Mouse (Mus musculus) embryonic facial prominence, embryonic 11.5 days (tissue): Measurements from ENCODE around the gene Olfr1511. TPM values are rescaled to one million over a fixed set of nuclear protein-coding genes. Genes with fewer than 3 reads are reported as not detected.
"Not testable (repeated sequence)": the region's sequence is repeated elsewhere in the genome, so short reads cannot be mapped to it uniquely, and the experiment has no call there.

Experiments
- ATAC-seq: fragments of 200-750 bp; cut with Nextera tagmentation; replicated peaks from 2 replicates; pipeline ENCODE4 v1.8.0; 2017; ENCODE audit warnings: low read depth; ENCODE audit not compliant: insufficient number of reproducible peaks, low FRiP score, low TSS enrichment
- DNase-seq: peaks from one replicate; pipeline ENCODE4 v3.0.0-alpha.2; 2015; ENCODE audit warnings: low spot score
- H3K27ac ChIP-seq: fragments of 300-500 bp; sonication (generic); replicated peaks from 2 replicates; pipeline ENCODE4 v1.5.1; 2014; ENCODE audit warnings: mild to moderate bottlenecking, low read depth, low read length, control low read depth
- H3K27me3 ChIP-seq: fragments of 300-500 bp; sonication (generic); 2 replicates; pipeline ENCODE4 v1.6.1; 2014; ENCODE audit warnings: mild to moderate bottlenecking, low read length, moderate library complexity, mixed read lengths; ENCODE audit not compliant: control insufficient read depth, insufficient read depth
- H3K36me3 ChIP-seq: fragments of 300-500 bp; sonication (generic); replicated peaks from 2 replicates; pipeline ENCODE4 v1.6.1; 2014; ENCODE audit warnings: low read depth, mild to moderate bottlenecking, low read length, moderate library complexity, mixed read lengths; ENCODE audit not compliant: control insufficient read depth, insufficient read depth
- H3K4me1 ChIP-seq: fragments of 300-500 bp; sonication (generic); 2 replicates; pipeline ENCODE4 v1.6.1; 2014; ENCODE audit warnings: low read length, mixed read lengths; ENCODE audit not compliant: control insufficient read depth, insufficient read depth
- H3K4me2 ChIP-seq: fragments of 300-500 bp; sonication (generic); 2 replicates; pipeline ENCODE4 v1.6.1; 2014; ENCODE audit warnings: low read depth, mild to moderate bottlenecking, control low read depth, low read length, moderate library complexity
- H3K4me3 ChIP-seq: fragments of 300-500 bp; sonication (generic); 2 replicates; pipeline ENCODE4 v1.5.1; 2014; ENCODE audit warnings: low read depth, low read length, control low read depth
- H3K9ac ChIP-seq: fragments of 300-500 bp; sonication (generic); replicated peaks from 2 replicates; pipeline ENCODE4 v1.6.1; 2014; ENCODE audit warnings: mild to moderate bottlenecking, control low read depth, low read length
- H3K9me3 ChIP-seq: fragments of 300-500 bp; sonication (generic); replicated peaks from 2 replicates; pipeline ENCODE4 v1.6.1; 2016; ENCODE audit warnings: mild to moderate bottlenecking, low read length, inconsistent platforms, mixed read lengths; ENCODE audit not compliant: control insufficient read depth
- WGBS: fragments of 180-500 bp; shearing (Covaris S2); extraction: QIAGEN DNeasy Blood & Tissue Kit; methylation state at CpG from one replicate; pipeline ENCODE4 v1.1.7; 2014; 5-methylcytosine and 5-hydroxymethylcytosine counted together
- polyA plus RNA-seq: library from polyadenylated mRNA; unstranded; fragments of >200 nt; fragmentation: Nextera tagmentation; extraction: Ambion mirVana; gene quantifications from 2 replicates; pipeline ENCODE4 v1.2.1, GENCODE M21; 2014

The Olfr1511 gene
- polyA plus RNA-seq: not detected in 2 replicates

DNA sequence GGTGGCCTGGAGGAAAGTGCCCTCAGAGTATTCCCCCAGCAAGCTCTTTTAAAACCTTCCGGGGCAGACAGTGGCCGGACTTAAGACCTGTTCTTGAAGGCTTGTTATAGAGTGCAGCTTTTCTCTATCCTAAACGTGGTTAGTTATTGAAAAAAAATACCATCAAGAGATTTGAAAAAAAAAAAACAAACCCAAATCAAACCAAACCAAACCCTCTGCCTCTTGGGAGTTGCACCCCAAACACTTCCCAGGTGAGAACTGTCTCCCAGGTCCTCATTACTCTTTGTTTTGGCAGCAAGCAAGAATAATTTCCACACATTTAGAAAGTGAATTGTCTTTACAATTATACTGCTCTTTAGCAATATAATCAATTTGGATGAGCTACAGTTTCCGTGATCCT is at the start of gene Olfr1511:
Gene Olfr1511, minus strand, starts transcription at position 101 of the 400 bp plus-strand sequence.
- H3K27me3 ChIP-seq: no peaks in the 10 kb centered on the region
- no peak within 1 kb of the TSS for H3K4me3 ChIP-seq
- no peaks in the 10 kb centered on the region for H3K36me3 ChIP-seq
- H3K4me2 ChIP-seq: no peak within 1 kb of the TSS
- no peaks in the 10 kb centered on the region for H3K9me3 ChIP-seq
- ATAC-seq: no peak
- no peak for DNase-seq
- H3K9ac ChIP-seq: no peak within 1 kb of the TSS
- H3K4me1 ChIP-seq: no peaks in the 10 kb centered on the region
- WGBS: 78% methylated on average over 4 of the region's 4 CpGs
- no peak within 1 kb of the TSS for H3K27ac ChIP-seq

DNA sequence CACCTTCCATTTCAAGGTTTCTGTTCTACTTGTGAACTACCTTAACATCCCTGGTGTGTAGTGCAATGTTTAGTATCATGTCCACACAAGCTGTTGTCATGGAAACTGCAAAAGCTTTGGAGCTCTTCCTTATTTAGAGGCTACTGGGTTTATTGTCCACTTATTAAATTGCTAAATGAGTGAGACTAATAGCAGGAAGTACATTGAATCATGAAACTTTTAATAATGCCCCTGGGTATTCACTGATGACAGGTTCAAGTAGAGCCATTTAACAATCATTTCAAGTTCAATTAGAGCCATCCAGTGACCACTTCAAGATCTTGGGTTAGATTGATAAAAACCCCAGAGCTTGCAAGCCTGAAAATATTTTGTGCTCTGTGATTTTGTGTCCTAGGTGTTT is 45.5 kb upstream of the Olfr1511 start, which contains the start of gene Olfr1509:
Gene Olfr1509, plus strand, starts transcription at position 301 of the 400 bp plus-strand sequence.
- no peaks in the 10 kb centered on the region for H3K4me1 ChIP-seq
- ATAC-seq (no peak), DNase-seq (no peak)
- H3K27me3 ChIP-seq: no peaks in the 10 kb centered on the region
- no peak within 1 kb of the TSS for H3K4me3 ChIP-seq
- no peak within 1 kb of the TSS for H3K9ac ChIP-seq
- no peak within 1 kb of the TSS for H3K4me2 ChIP-seq
- no peak within 1 kb of the TSS for H3K27ac ChIP-seq
- no peaks in the 10 kb centered on the region for H3K9me3 ChIP-seq
- no peaks in the 10 kb centered on the region for H3K36me3 ChIP-seq

DNA sequence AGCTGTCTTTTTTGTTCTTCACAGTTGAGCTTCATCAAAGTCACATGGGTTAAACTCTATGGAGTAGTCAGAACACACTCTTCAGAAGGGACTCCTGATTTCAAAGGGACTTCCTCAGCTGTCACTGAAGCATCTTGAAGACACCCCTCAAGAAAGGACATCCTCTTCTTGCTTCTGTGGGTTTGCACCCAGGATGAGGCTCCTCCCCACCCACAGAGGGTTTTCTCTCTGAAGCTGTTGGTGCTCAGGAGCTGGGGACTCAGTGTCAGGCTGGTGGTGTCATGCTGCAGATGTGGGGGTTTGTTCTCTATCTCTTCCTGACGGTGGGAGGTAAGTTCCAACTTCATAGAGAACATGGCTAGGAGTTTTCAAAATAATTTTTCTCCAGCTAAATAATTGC is 30.5 kb upstream of the Olfr1511 start:
- H3K36me3 ChIP-seq: no peaks in the 10 kb centered on the region
- ATAC-seq (no peak), DNase-seq (no peak)
- H3K27me3 ChIP-seq: no peaks in the 10 kb centered on the region
- no peak overlapping the region for H3K9ac ChIP-seq
- 92% methylated on average over 1 of the region's 1 CpGs for WGBS
- H3K4me1 ChIP-seq: no peaks in the 10 kb centered on the region
- no peak overlapping the region for H3K4me2 ChIP-seq
- H3K4me3 ChIP-seq: no peak overlapping the region
- no peak overlapping the region for H3K27ac ChIP-seq
- no peaks in the 10 kb centered on the region for H3K9me3 ChIP-seq

DNA sequence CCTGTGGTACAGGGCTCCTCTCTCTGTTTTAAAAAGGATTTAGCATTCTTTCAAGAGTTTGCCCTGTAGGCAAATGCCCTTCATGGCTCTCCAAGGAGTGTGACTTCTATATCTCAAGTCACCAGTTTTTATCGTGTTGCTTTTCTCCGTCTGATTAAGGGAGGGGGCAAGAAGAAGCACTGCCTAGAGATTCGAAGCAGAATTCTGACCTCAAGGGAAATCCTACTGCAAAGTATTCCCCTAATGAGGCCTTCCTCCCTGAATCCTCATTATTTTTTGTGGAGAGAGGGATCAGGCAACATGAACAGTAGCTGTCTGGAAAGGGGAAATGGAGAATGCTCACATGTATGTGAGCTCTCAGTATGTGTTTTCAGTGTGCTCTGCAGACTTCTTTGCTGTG is 17.1 kb upstream of the Olfr1511 start, which contains the start of gene Olfr1510:
Gene Olfr1510, minus strand, starts transcription at position 101 of the 400 bp plus-strand sequence.
- Histone ChIP-seq H3K4me1 (no peaks in the 10 kb centered on the region), H3K36me3 (no peaks in the 10 kb centered on the region), H3K4me3 (no peak within 1 kb of the TSS), H3K27me3 (no peaks in the 10 kb centered on the region), H3K9ac (no peak within 1 kb of the TSS), H3K4me2 (no peak within 1 kb of the TSS), H3K9me3 (no peaks in the 10 kb centered on the region), H3K27ac (no peak within 1 kb of the TSS)
- DNase-seq (no peak), ATAC-seq (no peak)
- 79% methylated on average over 3 of the region's 3 CpGs for WGBS

DNA sequence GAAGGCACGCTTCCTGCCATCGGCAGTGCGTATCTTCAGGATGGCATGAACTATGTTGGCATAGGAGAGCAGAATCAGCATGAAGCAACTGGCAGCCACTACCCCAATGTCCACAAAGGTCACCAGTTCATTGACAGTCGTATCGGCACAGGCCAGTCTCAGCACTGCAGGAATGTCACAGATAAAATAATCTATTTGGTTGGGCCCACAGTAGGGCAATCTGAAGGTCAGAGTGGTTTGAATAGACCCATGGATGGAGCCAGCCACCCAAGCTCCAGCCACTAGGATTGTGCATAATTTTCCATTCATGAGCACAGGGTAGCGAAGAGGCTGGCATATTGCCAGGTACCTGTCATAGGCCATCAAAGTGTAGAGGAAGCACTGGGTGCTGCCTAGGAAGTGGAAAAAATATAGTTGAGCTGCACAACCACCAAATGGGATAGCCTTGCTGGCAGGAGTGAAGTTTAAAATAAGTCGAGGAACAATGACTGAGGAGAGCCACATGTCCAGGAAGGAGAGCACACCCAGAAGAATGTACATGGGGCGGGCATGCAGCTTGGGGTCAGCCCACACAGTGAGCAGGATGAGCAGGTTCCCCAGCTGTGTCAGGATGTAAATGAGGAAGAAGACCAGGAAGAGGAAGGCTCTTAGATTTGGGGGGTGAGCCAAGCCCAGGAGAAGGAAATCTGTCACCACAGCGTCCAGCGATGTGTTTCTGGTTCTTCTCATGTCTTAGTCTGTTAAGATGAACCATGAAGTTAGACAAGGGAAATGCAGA is 13.2 kb upstream of the Olfr1511 start:
- H3K36me3 ChIP-seq, H3K9ac ChIP-seq, H3K4me1 ChIP-seq, ATAC-seq, H3K27me3 ChIP-seq, H3K27ac ChIP-seq, H3K9me3 ChIP-seq, DNase-seq, H3K4me2 ChIP-seq, H3K4me3 ChIP-seq: not testable (repeated sequence)
- 83% methylated on average over 7 of the region's 10 CpGs for WGBS

DNA sequence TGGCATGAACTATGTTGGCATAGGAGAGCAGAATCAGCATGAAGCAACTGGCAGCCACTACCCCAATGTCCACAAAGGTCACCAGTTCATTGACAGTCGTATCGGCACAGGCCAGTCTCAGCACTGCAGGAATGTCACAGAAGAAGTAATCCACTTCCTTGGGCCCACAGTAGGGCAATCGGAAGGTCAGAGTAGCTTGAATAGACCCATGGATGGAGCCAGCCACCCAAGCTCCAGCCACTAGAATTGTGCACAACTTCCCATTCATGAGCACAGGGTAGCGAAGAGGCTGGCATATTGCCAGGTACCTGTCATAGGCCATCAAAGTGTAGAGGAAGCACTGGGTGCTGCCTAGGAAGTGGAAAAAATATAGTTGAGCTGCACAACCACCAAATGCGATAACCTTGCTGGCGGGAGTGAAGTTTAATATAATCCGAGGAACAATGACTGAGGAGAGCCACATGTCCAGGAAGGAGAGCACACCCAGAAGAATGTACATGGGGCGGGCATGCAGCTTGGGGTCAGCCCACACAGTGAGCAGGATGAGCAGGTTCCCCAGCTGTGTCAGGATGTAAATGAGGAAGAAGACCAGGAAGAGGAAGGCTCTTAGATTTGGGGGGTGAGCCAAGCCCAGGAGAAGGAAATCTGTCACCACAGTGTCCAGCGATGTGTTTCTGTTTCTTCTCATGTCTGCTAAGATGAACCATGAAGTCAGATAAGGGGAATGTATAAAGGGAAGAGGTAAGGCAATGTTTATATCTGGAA is 6.9 kb downstream of the Olfr1511 start:
- not testable (repeated sequence) for H3K27me3 ChIP-seq, H3K36me3 ChIP-seq, H3K4me3 ChIP-seq, H3K27ac ChIP-seq, H3K4me2 ChIP-seq, DNase-seq, H3K4me1 ChIP-seq, H3K9me3 ChIP-seq, H3K9ac ChIP-seq, ATAC-seq
- WGBS: 90% methylated on average over 9 of the region's 9 CpGs

DNA sequence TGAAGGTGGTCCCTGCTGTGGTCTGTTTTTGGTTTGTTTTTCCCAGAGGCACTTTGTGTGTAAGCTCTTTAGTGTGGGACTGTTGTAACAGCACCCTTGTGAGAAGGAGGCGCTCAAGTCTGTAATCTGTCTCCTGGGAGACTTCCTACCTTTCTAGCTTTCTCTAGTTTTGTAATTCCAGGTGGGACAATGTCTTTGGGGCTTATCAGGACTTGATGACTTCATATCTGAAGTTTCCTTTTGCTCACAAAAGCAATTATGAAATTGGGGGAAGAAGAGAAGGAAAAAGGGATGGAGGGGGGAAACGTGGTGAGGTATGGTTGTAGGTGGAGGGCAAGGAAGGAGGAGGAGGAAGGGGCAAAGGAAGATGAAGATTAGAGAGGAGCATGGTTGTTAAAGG is 18.1 kb downstream of the Olfr1511 start, which contains the start of gene Olfr1512:
Gene Olfr1512, minus strand, starts transcription at position 101 of the 400 bp plus-strand sequence.
- no peak within 1 kb of the TSS for H3K4me3 ChIP-seq
- no peak within 1 kb of the TSS for H3K4me2 ChIP-seq
- no peaks in the 10 kb centered on the region for H3K27me3 ChIP-seq
- WGBS: 75% methylated on average over 2 of the region's 2 CpGs
- no peaks in the 10 kb centered on the region for H3K9me3 ChIP-seq
- no peak within 1 kb of the TSS for H3K27ac ChIP-seq
- no peak within 1 kb of the TSS for H3K9ac ChIP-seq
- no peaks in the 10 kb centered on the region for H3K36me3 ChIP-seq
- no peaks in the 10 kb centered on the region for H3K4me1 ChIP-seq
- ATAC-seq: no peak
- DNase-seq: no peak

DNA sequence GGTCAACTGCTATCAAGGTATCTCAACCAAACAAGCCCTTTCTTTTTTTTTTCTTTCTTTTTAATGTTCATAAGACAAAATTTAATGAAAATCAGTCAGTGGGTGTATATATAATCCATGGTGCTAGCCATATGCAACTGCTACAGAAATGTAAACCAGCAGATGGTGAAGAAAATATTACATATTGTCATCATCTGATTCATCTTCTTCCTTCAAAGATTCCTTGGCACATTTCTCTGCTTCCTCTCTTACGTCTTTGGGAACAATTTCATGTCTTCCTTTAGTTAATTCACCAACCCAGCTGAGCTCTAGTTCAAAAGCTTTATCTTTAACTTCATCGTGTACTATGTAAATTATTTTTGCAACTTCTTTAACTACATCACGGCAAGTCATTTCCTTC is 28.4 kb downstream of the Olfr1511 start:
- Histone ChIP-seq H3K4me3 (no peak overlapping the region), H3K27me3 (no peaks in the 10 kb centered on the region), H3K4me1 (no peaks in the 10 kb centered on the region), H3K36me3 (no peaks in the 10 kb centered on the region), H3K4me2 (no peak overlapping the region), H3K9ac (no peak overlapping the region), H3K27ac (no peak overlapping the region), H3K9me3 (no peaks in the 10 kb centered on the region)
- DNase-seq: no peak
- ATAC-seq: no peak
- WGBS: 92% methylated on average over 3 of the region's 3 CpGs
